Mouse (Mus musculus) stomach, postnatal 0 days (tissue): ENCODE measurements around the gene Hist1h3a. TPM values are rescaled to one million over a fixed set of nuclear protein-coding genes. Genes with fewer than 3 reads are reported as not detected.

Experiments
- ATAC-seq: fragments of 200-750 bp; cut with Nextera tagmentation; 2 replicates; pipeline ENCODE4 v1.8.0; 2017; ENCODE audit not compliant: low FRiP score, low TSS enrichment
- DNase-seq: peaks from one replicate; pipeline ENCODE4 v3.0.0-alpha.2; 2016; ENCODE audit warnings: low spot score
- H3K27ac ChIP-seq: fragments of 300-500 bp; sonication (generic); replicated peaks from 2 replicates; pipeline ENCODE4 v1.5.1; 2014; ENCODE audit warnings: mild to moderate bottlenecking, control low read depth
- H3K27me3 ChIP-seq: fragments of 300-500 bp; sonication (generic); 2 replicates; pipeline ENCODE4 v1.6.1; 2014; ENCODE audit warnings: low read length; ENCODE audit not compliant: control insufficient read depth, insufficient read depth
- H3K36me3 ChIP-seq: fragments of 300-500 bp; sonication (generic); 2 replicates; pipeline ENCODE4 v1.6.1; 2014; ENCODE audit warnings: low read length, mixed read lengths; ENCODE audit not compliant: control insufficient read depth, insufficient read depth
- H3K4me1 ChIP-seq: fragments of 300-500 bp; sonication (generic); replicated peaks from 2 replicates; pipeline ENCODE4 v1.6.1; 2014; ENCODE audit warnings: antibody characterized with exemption; ENCODE audit not compliant: control insufficient read depth, insufficient read depth
- H3K4me2 ChIP-seq: fragments of 300-500 bp; sonication (generic); replicated peaks from 2 replicates; pipeline ENCODE4 v1.6.1; 2014; ENCODE audit warnings: low read depth, mild to moderate bottlenecking, control low read depth, moderate library complexity
- H3K4me3 ChIP-seq: fragments of 300-500 bp; sonication (generic); 2 replicates; pipeline ENCODE4 v1.5.1; 2014; ENCODE audit warnings: low read depth, low read length, control low read depth
- H3K9ac ChIP-seq: fragments of 300-500 bp; sonication (generic); 2 replicates; pipeline ENCODE4 v1.6.1; 2014; ENCODE audit warnings: mild to moderate bottlenecking, low read length, control low read depth, mixed read lengths
- H3K9me3 ChIP-seq: fragments of 300-500 bp; sonication (generic); 2 replicates; pipeline ENCODE4 v1.6.1; 2016; ENCODE audit warnings: low read length; ENCODE audit not compliant: control insufficient read depth
- CTCF ChIP-seq: IDR thresholded peaks from 2 replicates; pipeline ENCODE4 v1.5.1; 2016; ENCODE audit warnings: antibody characterized with exemption, low read depth, mild to moderate bottlenecking, moderate library complexity
- EP300 ChIP-seq: optimal IDR thresholded peaks from 2 replicates; pipeline ENCODE3; 2016; ENCODE audit warnings: antibody characterized with exemption
- WGBS: fragments of 180-500 bp; shearing (Covaris S2); extraction: QIAGEN DNeasy Blood & Tissue Kit; methylation state at CpG from one replicate; pipeline ENCODE4 v1.1.7; 2014; 5-methylcytosine and 5-hydroxymethylcytosine counted together
- polyA plus RNA-seq: library from polyadenylated mRNA; unstranded; fragments of >200 nt; fragmentation: Nextera tagmentation; extraction: Ambion mirVana; gene quantifications from 2 replicates; pipeline ENCODE4 v1.2.1, GENCODE M21; 2015

The Hist1h3a gene
- polyA plus RNA-seq, 1 experiment from 2014 or later: 3.7 TPM

- Histone ChIP-seq H3K9me3 (no peaks in the 10 kb centered on the region), H3K27me3 (no peaks in the 10 kb centered on the region), H3K27ac (peak overlapping the region; percentile 90), H3K36me3 (no peaks in the 10 kb centered on the region), H3K4me1 (peaks cover 3% of the 10 kb centered on the region; the same call in 1 of the 2 replicates), H3K4me3 (peak overlapping the region; percentile 52), H3K9ac (peak overlapping the region; percentile 71), H3K4me2 (peak overlapping the region; percentile 90)
- TF ChIP-seq CTCF: no peak
- TF ChIP-seq EP300: no peak
- WGBS: 37% methylated on average over 12 of the region's 12 CpGs
- DNase-seq (no peak), ATAC-seq (no peak)
Observed at GRCm38 (mm10) chr13:23764324-23765171, 2.4 kb upstream of the Hist1h3a start.

GRCm38 (mm10) chr13:23763586-23764323 is 1.6 kb upstream of the Hist1h3a start, which contains the start of gene Hist1h1a:
Gene Hist1h1a, plus strand, starts transcription at chr13:23763666.
- ATAC-seq: peak; percentile 78
- WGBS: 3% methylated on average over 34 of the region's 34 CpGs
- no peak for DNase-seq

GRCm38 (mm10) chr13:23763242-23763585 is 1.0 kb upstream of the Hist1h3a start:
- peak overlapping the region; percentile 52 for H3K4me3 ChIP-seq
- DNase-seq (peak; percentile 92), ATAC-seq (no peak)
- peaks cover 3% of the 10 kb centered on the region; the same call in 1 of the 2 replicates for H3K4me1 ChIP-seq
- no peaks in the 10 kb centered on the region for H3K36me3 ChIP-seq
- H3K4me2 ChIP-seq: peak overlapping the region; percentile 90
- peak overlapping the region; percentile 88 for H3K27ac ChIP-seq
- H3K9me3 ChIP-seq: no peaks in the 10 kb centered on the region
- TF ChIP-seq EP300: no peak
- no peak for TF ChIP-seq CTCF
- WGBS: 0% methylated on average over 10 of the region's 10 CpGs
- H3K27me3 ChIP-seq: no peaks in the 10 kb centered on the region
- H3K9ac ChIP-seq: peak overlapping the region; percentile 47

More at GRCm38 (mm10) chr13:23763586-23764323, 1.6 kb upstream of the Hist1h3a start, which contains the start of gene Hist1h1a:
- Histone ChIP-seq H3K4me3 (peak within 1 kb of the TSS; percentile 52), H3K4me1 (peaks cover 3% of the 10 kb centered on the region; the same call in 1 of the 2 replicates), H3K9ac (peak within 1 kb of the TSS; percentile 71), H3K4me2 (peak within 1 kb of the TSS; percentile 90), H3K9me3 (no peaks in the 10 kb centered on the region), H3K27ac (peak within 1 kb of the TSS; percentile 90), H3K36me3 (no peaks in the 10 kb centered on the region), H3K27me3 (no peaks in the 10 kb centered on the region)
- peak; percentile 91 for TF ChIP-seq EP300
- TF ChIP-seq CTCF: no peak

GRCm38 (mm10) chr13:23760972-23761864 is 968 bp downstream of the Hist1h3a start, which contains the start of gene Hist1h4a:
Gene Hist1h4a, minus strand, starts transcription at chr13:23761230.
- peak; percentile 99 for DNase-seq
- Histone ChIP-seq H3K9me3 (no peaks in the 10 kb centered on the region), H3K9ac (peak within 1 kb of the TSS; percentile 58), H3K27ac (peak within 1 kb of the TSS; percentile 88), H3K4me2 (peak within 1 kb of the TSS; percentile 90), H3K36me3 (no peaks in the 10 kb centered on the region), H3K27me3 (no peaks in the 10 kb centered on the region), H3K4me3 (peak within 1 kb of the TSS; percentile 52), H3K4me1 (peaks cover 3% of the 10 kb centered on the region; the same call in 1 of the 2 replicates)
- TF ChIP-seq EP300: peak; percentile 47
- no peak for TF ChIP-seq CTCF
- under 1% methylated on average over 61 of the region's 72 CpGs for WGBS
- peak; percentile 84 for ATAC-seq

- Histone ChIP-seq H3K4me3 (peak overlapping the region; percentile 52), H3K4me2 (peak overlapping the region; percentile 90), H3K4me1 (peaks cover 3% of the 10 kb centered on the region; the same call in 1 of the 2 replicates), H3K36me3 (no peaks in the 10 kb centered on the region), H3K9me3 (no peaks in the 10 kb centered on the region), H3K27me3 (no peaks in the 10 kb centered on the region), H3K27ac (peak overlapping the region; percentile 88), H3K9ac (peak overlapping the region; percentile 45)
- DNase-seq (peak; percentile 35), ATAC-seq (peak; percentile 2; the same call in 1 of the 2 replicates)
- 2% methylated on average over 18 of the region's 27 CpGs for WGBS
- TF ChIP-seq EP300: no peak
- TF ChIP-seq CTCF: peak; percentile 42
Observed at GRCm38 (mm10) chr13:23760240-23760971, 1.8 kb downstream of the Hist1h3a start.
